Mouse (Mus musculus) retina, embryonic 14.5 days (tissue): ENCODE measurements around the gene Abcg5.

Experiments used
- DNase-seq: peaks from one replicate; pipeline ENCODE4 v3.0.0-alpha.2; 2015; ENCODE audit warnings: low spot score

Abcg5 gene

DNA sequence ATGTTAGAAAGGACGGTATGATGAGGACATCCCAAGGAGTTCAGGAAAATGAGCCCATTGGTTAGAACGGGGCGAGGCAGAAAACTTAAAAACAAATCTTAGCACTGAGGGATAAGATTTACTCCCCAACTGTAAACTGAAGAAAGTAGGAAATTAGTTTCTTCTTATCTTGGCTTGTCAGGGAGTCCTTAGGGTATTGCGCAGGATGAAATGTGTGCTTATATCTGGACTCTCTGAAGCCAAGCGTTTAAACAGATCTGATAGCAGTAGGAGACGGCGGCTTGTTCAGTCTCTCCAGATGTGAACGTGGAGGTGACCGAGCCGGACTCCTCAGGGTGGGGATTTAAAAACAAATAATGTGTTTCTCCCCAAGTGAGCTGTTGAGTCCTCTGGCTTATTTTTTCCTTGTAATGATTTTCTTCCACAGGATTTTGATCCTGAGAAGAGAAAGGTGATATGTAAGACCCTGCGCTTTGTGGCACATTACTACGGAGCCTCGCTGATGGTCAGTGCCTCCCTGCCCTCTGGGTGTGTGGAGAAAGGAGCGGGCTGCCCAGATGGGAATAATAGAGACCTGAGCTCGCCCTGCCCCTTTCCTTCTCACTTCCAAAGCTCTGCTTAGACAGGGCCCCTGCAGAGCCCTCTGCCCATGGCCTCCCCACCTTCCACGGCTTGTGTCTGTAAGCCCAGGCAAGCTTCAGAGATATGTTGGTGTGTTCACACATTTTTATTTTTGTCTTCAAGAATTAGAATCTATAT is 38.3 kb downstream of the Abcg5 start:
- no peak for DNase-seq

DNA sequence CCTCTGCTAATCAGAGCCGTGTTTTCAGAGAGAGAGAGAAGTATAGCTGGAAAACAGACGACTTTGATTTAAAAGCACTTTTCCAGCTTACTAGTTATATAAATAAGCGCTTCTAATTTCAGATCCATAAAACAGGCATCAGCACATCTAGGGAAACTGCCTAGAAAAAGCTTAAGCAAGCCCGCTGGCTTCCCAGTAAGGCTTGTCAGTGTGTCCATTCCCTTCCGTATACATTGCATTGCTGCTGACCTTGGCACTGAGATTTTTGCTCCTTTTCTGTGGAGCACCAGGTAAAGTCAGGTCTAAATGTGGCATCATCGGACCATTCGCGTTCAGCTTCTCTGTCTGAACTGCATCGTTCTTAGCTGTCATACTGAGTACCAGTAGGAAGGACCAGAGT is 40.5 kb downstream of the Abcg5 start:
- no peak for DNase-seq

DNA sequence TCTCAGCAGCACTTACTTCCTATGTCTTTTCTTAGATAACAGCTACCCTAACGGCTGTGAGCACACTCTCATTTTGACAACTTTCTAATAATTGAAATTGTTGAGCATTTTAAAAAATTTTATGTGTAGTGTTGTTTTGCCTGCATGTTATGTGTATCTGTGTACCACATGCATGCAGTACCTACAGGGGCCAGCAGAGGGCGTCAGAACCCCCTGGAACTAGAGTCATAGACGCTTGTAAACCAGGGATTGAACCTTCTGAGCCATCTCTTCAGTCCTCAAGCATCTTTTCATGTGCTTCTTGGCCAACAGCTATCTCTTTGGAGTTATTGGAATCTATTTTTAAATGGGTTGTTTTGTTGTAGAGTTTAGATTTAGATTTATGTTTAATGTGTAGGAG is 40.9 kb downstream of the Abcg5 start:
- DNase-seq = peak; percentile 64

DNA sequence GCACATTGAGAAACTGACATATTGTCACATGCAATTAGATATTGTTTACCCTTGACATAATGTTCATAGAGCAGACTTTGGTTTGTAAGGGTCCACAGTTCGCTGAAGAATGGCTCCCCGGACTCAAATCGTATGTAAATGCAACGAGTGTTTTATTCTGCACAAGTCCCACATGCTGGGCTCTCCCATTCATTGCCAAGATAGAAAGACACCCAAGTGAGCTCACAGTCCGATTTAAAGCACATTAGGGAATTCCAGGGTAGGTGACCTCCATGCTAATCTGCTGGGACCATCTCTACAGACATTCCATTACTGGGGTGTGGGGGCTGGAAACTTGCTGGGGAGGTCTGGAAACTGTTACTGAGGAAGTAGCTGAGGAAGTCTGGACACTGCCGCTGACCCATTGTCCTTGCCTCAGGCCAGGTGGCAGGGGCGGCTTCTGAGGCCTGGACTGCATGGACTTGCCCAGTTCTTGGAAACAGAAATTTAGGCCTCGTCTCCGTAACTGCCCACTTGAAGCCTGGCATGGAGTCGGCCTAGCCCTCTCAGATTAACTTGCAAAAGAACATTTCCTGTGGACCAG is 42.9 kb downstream of the Abcg5 start:
- no peak for DNase-seq

DNA sequence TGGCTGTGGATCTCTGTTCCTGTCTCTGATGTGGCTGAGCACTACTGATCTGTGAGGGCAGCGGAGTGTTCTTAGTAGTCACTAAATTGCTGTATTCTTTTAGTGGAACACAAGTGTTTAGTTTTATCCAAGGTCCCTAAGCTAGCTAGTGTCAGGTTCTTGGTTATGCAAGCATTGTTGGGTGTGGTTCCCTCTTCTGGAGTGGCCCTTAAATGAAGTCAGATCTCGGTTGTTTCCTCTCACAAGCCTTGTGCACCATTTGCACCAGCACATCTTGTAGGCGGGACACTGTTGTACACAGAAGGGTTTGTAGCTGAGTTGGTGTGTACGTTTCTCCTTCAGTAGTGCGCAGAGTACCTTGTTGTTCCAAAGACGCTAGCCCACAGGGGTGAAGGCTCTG is 44.8 kb downstream of the Abcg5 start:
- DNase-seq = no peak

DNA sequence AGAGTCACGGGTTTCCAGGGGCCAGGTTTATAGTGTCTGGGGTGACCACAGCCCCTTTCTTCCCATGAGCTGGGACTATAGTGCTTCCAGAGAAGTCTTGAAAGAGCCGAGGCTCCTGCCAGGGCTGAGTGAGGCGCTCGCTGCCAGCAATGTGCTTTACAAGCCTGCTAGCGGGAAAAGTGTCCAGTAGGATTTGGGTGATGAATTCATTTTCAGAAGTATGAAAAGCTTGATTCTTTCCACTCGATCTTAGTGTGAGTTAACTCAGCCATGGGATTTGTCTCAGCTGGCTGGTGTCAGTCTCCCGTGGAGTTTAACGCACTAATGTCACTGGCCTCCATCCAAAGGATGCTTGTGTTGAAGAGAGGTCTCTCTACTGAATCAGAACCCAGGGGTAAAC is 46.5 kb downstream of the Abcg5 start:
- DNase-seq = no peak

DNA sequence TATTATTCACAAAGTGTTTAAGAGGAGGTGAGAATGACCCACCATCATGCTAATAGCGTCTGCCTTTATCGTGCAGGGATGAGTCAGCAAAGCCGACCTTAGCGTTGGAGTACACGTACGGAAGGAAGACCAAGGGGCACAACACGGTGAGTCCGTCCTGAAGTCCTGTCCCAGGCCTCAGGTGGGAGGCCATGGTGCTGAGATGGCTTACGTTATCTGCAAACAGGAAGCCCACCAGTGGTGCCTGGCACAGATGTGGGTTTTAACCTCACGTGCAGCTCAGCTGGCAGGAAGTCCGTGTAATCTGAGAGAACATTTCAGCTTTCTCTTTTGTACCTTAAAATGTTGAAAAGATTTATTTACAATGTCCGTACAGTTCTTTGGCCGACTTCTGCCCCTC is 49.4 kb downstream of the Abcg5 start:
- DNase-seq = no peak

DNA sequence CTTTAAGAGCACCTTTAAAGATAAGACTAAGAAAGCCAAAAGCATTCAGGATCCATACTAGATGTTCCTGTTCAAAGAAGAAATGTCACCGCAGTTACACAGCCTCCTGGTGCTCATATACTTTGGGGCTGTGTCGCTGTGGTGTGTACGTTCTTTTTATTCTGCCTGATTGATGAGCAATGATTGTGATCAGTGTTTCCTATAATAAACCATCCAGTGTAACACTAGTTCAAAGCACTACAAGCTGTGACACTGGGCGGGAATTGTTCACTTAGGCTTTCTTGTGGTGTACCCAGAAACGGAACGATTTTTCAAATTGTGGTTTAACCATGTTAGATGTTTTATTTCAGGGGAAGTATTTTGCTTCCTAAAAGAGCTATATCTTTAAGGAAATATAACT is 51.0 kb downstream of the Abcg5 start:
- DNase-seq = no peak

DNA sequence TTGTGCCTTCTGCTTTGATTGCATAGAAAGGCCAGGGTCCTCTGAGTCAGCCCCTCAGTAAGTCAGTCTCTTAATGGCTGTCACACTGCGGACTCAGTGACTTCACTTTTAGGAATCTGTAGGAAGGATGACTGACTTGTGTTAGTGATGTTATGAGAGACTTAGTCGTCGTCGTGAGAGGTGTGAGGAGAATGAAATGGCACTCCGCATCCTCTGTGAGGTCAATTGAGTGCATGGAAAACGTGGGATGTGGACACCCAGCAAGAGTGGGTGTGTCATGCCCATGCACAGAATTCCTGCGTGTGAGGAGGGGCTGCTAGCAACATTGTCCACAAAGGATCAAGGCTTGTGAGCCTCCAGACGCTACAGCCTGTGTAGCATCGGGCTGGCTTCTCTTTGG is 54.2 kb downstream of the Abcg5 start:
- no peak for DNase-seq

DNA sequence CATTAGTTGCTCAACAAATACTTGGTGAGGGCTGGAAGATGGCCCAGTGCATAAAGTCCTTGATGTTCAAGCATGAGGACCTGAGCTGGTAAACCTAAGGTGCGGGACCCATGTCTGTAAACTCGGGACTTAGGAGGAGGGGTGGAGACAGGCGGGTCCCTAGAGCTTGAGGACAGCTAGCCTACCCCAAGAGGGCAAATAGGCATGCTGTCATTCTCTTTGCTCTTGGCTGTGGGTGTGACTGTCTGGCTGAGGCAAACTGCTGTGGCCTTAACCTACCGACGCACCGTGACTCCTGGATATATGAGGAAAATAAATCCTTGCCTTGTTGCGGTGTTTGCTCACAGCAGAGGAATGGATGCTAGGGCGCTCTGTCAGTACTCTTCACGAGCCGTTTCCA is 55.1 kb downstream of the Abcg5 start:
- DNase-seq = no peak

DNA sequence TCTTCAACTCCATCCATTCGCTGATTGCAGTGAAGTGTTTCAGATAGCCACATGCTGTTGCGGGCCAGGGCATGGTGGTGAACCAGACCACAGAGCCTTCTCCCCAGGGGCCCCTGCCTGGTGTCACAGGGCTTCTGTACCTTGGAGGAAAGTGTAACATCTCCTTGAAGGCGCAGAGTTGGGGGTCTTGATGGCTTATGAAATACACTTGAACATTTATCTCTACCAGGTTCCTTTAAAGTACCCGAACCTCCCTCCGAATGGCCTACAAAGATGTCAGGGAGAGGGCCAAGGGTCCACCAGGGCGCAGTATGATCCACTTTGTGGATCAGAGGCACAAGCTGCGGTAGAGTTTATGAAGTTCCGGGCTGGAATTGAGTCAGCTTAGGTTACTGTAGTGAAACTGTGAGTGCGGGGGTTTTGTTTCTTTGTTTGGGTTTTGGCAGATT is 55.9 kb downstream of the Abcg5 start:
- peak; percentile 52 for DNase-seq

DNA sequence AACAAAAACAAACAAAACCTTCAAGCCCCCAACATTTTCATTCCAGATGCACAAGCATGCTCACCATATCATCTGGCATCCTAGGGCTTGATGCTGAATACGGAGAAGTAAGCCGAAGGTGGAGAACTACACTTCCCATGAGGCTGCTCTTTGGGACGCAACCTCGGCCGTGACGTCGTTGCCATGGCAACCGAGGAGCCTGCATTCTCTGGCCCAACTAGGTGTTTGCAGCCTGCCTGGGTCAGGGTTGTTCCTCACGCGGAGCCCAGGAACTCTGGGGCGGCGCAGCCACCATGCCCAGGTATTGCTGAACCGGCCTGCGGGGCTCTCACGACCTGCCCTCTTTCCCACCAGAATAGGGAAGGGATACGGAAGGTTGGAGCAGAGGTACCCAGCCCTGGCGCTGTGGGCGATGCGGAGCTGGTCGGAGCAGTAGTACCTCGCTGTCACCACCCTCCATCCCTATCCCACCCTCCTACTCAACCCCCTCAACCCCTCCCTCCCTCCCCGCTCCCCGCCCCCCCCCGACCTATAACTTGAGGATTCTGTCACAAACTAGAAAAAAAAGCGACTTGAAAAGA is 56.4 kb downstream of the Abcg5 start, which contains the start of gene Dync2li1:
Gene Dync2li1 (plus strand): TSS at position 221 of the 581 bp plus-strand sequence.
- peak; percentile 95 for DNase-seq

DNA sequence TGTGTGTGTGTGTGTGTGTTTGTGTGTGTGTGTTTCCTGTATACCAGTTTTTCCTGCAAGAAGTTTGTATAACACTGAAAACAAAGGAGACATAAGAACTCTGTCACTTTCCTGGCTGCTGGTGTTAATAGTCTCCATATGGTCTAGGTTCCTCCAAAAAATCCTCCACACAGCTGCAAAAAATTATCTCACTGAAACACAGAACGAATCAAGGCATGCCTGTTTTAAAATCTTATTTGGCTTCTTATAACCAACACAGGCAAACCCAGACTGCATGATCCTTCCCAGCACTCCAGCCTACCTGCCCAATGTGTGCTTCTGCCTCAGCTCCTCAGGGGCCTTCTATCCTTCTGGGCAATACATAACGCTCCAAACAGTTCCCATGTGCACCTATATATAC is 59.9 kb downstream of the Abcg5 start:
- DNase-seq = no peak

DNA sequence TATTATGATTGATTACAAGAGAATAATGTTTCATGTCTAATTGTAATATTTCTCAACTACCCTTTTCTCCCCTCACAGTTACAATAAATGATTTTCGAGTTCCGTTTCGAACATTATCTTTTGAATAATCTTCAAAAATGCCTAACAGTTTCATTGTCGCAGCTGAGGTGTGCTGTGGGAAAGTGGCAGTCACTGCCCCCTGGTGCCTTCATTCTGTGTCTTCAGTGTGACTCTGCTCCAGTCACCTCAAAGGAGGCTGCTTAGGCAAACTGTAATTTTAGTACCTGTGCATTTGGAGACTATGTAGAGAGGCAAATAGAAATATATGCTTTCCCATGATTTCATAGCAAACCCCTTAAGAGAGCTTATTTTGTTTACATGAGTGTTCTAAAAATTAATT is 60.8 kb downstream of the Abcg5 start:
- no peak for DNase-seq

DNA sequence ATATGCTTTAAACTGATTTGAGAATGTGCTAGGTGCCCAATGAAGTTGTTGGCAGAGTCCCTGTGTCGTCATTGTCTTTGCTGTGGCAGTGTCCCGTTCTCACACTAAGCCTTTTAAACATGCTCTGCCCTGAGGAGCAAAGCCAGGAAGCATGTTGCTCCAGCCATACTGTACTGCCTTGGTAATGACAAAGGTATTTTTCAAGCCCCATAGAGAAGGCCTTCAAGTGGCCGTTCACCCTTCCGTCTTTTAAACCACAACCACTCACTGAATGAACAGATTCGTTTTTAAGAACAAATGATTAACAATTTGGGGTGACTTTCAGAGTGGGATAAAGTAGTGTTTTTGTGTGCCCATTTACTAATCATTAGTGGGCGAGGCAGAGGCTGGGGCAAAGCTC is 61.6 kb downstream of the Abcg5 start:
- DNase-seq = no peak

DNA sequence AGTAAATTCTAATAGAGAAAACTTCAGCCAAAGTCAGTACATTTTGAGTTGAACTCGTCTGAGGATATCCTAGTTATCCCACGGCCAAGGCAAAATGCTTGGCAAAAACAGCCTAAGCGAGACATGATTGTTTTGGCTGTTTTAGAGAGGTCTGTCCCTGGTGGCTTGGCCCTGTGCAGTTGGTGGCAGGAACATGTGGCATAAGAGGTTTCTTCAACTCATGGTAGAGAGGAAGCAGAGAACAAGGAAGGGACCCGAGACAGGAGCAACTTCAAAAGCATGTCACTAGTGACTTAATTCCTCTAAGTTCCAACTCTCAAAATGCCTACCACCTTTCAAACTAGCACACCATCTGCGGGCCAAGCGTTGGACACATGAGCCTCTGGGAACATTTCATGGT is 62.2 kb downstream of the Abcg5 start:
- DNase-seq = no peak

DNA sequence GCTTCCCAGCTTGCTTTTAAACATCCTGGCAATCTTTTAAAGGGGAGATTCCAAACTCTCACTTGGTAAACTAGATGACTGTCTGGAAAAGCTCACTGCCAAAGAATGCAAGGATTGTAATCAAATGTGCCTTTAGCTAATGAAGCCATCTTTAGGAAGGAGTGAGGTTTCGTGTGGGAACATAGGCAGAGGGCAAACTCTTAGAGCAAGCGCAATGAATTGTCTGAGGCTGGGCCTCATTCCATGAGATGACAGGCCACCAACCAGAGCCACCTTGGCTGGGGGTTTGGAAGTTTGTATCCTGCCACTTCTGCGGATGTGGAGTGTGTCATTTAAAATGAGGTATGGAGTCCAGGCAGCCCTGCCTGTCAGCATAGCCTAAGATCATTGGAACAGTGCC is 62.7 kb downstream of the Abcg5 start:
- no peak for DNase-seq

DNA sequence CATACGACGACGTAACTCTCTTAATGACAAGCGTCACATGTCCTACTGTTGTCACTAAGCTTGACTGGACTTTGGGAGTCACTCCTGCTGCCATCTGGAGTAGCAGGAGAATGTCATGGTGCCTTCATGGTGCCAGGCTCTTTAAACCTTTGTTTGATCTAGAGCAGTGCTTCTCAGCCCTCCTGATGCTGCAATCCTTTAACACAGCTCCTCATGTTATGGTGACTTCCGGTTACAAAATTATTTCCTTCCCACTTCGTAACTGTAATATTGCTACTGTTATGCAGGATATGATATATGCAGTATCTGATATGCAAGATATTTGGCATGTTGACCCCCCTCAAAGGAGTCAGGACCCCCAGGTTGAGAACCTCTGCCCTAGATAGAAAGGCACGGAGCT is 63.7 kb downstream of the Abcg5 start:
- DNase-seq = no peak

DNA sequence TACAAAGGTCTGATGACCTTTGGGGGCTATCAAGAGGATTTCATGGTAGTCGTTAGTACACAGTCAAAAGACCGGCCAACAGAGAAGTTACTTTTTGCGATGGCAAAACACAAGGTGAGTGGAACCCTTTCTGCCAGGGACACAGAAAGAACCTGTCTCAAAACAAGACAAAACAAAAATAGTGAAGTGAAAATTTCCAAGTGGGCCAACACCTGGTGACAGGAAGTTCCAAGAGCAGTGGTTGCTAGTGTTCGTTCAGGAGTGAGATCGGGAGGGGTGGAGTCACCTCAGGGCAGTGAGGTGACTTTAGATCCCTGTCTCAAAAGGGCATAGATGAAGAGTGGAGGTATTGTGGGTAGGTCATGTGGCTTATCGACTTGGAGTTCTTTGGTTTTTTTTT is 64.9 kb downstream of the Abcg5 start:
- no peak for DNase-seq

DNA sequence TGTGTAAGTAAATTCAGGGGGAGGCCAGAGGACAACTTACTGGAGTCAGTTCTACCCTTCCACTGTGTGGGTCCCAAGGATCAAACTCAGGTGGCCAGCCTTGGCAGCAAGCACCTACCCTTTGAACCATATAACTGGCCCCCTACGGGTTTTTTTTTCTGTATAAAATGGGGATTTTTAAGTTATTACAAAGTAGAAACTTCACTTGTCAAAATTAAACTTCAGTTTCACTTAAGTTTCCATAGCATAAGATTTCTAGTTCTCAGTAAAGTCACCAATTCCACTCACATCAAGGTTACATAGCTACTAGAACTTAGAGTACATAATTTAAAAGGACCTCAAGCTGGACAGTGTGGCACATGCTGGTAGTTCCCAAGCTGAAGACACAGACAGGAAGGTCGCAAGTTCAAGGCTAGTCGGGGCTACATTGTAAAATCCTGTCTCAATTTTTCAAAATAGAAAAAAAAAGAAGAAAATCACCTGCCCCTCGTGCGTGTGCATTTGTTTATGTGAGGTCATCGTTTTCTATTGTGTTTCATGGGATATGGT is 66.2 kb downstream of the Abcg5 start:
- DNase-seq = no peak

DNA sequence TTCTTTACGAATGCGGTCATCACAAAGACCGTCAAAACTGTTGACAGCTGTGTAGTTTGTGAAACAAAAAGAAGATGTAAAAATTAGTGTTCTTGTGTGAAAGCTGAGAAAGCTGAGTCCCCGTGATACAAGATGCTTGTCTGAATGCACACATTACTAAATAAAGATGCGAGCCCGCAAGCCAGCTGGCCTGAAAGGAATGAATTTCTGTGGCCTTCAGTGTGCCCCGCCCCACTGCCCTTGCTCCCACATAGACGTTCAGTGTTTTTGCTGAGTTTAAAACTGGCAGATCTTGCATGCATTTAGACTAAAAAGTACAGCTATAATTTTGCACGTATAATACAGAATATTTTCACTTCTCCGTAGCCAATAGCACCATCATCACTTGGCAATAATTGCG is 67.0 kb downstream of the Abcg5 start:
- DNase-seq = no peak

DNA sequence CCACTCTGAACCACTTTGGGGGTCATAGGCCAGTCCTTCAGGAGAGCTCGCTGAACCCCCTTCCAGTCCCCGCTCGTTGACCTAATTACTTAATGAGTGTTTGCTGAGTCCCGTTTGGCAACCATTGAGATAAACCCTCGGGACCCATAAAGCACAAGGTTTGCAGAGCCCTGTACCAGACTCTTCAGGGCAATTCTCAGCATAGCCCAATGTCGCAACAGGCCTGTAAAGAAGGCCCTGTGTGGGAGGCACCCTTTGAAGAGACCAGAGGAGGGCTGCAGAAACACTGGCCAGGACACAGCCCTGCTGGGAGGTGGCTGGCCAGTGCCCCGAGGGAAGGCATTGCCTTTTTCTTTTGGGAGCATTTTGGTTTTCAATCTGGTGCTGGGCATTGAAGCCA is 70.8 kb downstream of the Abcg5 start:
- no peak for DNase-seq

DNA sequence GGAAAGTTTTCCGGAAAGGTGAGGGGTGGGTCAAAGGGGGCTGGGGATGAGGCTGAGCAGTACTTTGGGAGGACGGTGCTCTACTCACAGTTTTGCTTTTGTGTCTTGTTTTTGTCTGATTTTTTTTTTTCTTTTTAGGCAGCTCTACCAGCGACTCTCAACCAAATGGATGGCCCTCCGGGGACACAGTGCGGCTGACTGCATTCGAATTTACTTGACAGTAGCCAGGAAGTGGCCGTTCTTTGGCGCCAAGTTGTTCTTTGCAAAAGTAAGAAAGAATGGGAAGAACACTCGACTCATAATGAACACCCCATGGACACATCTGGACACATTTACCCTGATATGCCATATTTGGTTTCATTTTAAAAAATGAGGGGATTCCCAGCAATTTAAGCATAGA is 71.3 kb downstream of the Abcg5 start:
- DNase-seq = no peak
